Mouse (Mus musculus): ENCODE measurements at regions not wholly inside any gene's neighbourhood (a gene's known extent, or its start where the extent isn't known, plus 50 kb on each side); places are given as distances from the start of the nearest gene placed in this dataset.

DNA sequence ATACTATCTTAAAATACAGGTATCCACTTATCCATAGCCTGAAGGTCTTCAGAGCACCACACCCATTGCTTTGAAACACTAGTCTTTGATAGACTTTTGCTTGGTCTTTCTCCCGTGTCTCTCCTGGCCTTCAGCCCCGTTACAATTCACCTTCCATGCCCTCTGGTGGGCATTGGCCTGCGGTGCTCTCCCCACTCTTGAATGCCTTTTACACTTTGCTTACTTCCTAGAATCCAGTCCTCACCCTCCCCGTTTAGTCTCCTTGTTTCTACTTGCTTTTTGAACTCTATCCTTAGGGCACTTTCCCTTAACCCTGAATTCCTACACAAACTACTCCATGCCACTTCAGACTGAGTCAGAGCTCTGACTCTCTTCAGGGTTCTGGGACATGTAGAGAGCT lies 156.6 kb downstream of the Barhl2 start:
- no peak for DNase-seq (ENCODE audit: low spot score)
- no peak overlapping the region for H3K27ac ChIP-seq (replicated peaks)
- no peaks in the 10 kb centered on the region for H3K9me3 ChIP-seq
- 0 out of 2 replicates have a peak, but pooled peaks cover 9% of the 10 kb centered on the region for H3K27me3 ChIP-seq (replicated peaks; ENCODE audit: low read depth, poor library complexity, severe bottlenecking)
- H3K4me3 ChIP-seq, result no peak overlapping the region
- no peaks in the 10 kb centered on the region for H3K36me3 ChIP-seq (replicated peaks)
- peaks cover 7% of the 10 kb centered on the region for H3K4me1 ChIP-seq
- 53% methylated on average over 4 of the region's 4 CpGs for WGBS

GRCm38 (mm10) chr5:106296721-106297120 lies 161.2 kb downstream of the Barhl2 start:
- Histone ChIP-seq H3K36me3 (replicated peaks) (no peaks in the 10 kb centered on the region), H3K27me3 (replicated peaks; ENCODE audit: low read depth, poor library complexity, severe bottlenecking) (peaks cover 8% of the 10 kb centered on the region; the same call in 1 of the 2 replicates), H3K4me1 (peaks cover 35% of the 10 kb centered on the region), H3K27ac (replicated peaks) (no peak overlapping the region), H3K9me3 (no peaks in the 10 kb centered on the region), H3K4me3 (no peak overlapping the region)
- 12% methylated on average over 6 of the region's 6 CpGs for WGBS
- DNase-seq (ENCODE audit: low spot score), result peak; percentile 39

- H3K27ac ChIP-seq (replicated peaks), result 0 out of 2 replicates have a peak overlapping the region, but pooled peaks have one; percentile 48
- no peak overlapping the region for H3K4me3 ChIP-seq
- H3K27me3 ChIP-seq (replicated peaks; ENCODE audit: low read depth, poor library complexity, severe bottlenecking), result peaks cover 8% of the 10 kb centered on the region; the same call in 1 of the 2 replicates
- no peak for DNase-seq (ENCODE audit: low spot score)
- no peaks in the 10 kb centered on the region for H3K9me3 ChIP-seq
- H3K4me1 ChIP-seq, result peaks cover 35% of the 10 kb centered on the region
- no peaks in the 10 kb centered on the region for H3K36me3 ChIP-seq (replicated peaks)
- 62% methylated on average over 2 of the region's 2 CpGs for WGBS
These were observed 162.0 kb downstream of the Barhl2 start for GRCm38 (mm10) chr5:106295993-106296392.

GRCm38 (mm10) chr5:106295538-106295937 lies 162.4 kb downstream of the Barhl2 start:
- no peaks in the 10 kb centered on the region for H3K9me3 ChIP-seq
- 14% methylated on average over 3 of the region's 3 CpGs for WGBS
- no peak overlapping the region for H3K27ac ChIP-seq (replicated peaks)
- no peak overlapping the region for H3K4me3 ChIP-seq
- H3K4me1 ChIP-seq, result peaks cover 35% of the 10 kb centered on the region
- no peaks in the 10 kb centered on the region for H3K36me3 ChIP-seq (replicated peaks)
- H3K27me3 ChIP-seq (replicated peaks; ENCODE audit: low read depth, poor library complexity, severe bottlenecking), result peaks cover 8% of the 10 kb centered on the region; the same call in 1 of the 2 replicates
- peak; percentile 20 for DNase-seq (ENCODE audit: low spot score)

GRCm38 (mm10) chr5:106292387-106293229 lies 165.4 kb downstream of the Barhl2 start:
- Histone ChIP-seq H3K27me3 (replicated peaks; ENCODE audit: low read depth, poor library complexity, severe bottlenecking) (peaks cover 4% of the 10 kb centered on the region; the same call in 1 of the 2 replicates), H3K4me3 (no peak overlapping the region), H3K4me1 (peaks cover 35% of the 10 kb centered on the region), H3K27ac (replicated peaks) (no peak overlapping the region), H3K36me3 (replicated peaks) (no peaks in the 10 kb centered on the region), H3K9me3 (no peaks in the 10 kb centered on the region)
- WGBS, result 71% methylated on average over 16 of the region's 16 CpGs
- DNase-seq (ENCODE audit: low spot score), result no peak

DNA sequence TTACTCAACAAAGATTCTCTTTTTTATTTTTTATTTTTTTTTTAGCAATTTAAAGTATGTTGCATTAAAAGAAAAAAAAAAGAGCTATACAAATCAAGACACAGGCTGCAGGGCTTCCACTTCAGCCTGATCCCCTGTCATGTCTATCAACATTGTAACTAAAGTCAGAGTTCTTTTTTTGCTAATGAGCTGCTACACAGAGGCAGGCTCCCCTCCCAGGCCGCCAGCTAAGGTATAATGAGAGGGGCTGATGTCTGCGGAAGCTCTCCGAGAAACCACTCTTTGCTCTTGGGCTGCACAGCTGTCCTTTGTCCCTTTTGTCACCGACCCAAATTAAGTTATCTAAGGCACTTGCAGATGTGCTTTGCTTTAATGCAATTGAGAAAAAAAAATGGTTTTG lies 172.8 kb downstream of the Barhl2 start:
- DNase-seq (ENCODE audit: low spot score), result peak; percentile 29
- peaks cover 11% of the 10 kb centered on the region for H3K4me1 ChIP-seq
- no peaks in the 10 kb centered on the region for H3K36me3 ChIP-seq (replicated peaks)
- no peaks in the 10 kb centered on the region for H3K9me3 ChIP-seq
- H3K27me3 ChIP-seq (replicated peaks; ENCODE audit: low read depth, poor library complexity, severe bottlenecking), result no peaks in the 10 kb centered on the region
- WGBS, result 6% methylated on average over 4 of the region's 4 CpGs
- no peak overlapping the region for H3K4me3 ChIP-seq
- H3K27ac ChIP-seq (replicated peaks), result no peak overlapping the region; the same call in 1 of the 2 replicates

DNA sequence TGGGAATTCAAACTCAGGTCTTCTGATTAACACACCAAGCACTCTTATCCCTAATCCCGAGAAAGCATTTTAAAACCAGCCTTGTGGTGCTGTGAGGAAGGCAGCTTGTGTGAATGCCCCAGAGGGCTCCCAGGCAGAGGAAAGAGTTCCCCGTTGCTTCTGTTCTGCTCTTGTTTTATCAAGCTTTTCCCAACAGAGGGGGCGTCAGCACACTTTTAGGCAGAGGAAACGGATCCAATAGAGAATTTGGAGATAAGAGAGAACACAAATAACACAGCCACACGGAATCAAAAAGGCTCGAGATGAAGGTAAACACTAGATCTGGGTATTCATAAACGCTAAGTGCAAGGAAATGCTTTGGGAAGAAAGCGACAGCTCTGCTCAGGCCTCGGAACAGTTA lies 173.2 kb downstream of the Barhl2 start:
- no peaks in the 10 kb centered on the region for H3K36me3 ChIP-seq (replicated peaks)
- DNase-seq (ENCODE audit: low spot score), result no peak
- no peak overlapping the region for H3K4me3 ChIP-seq
- H3K27ac ChIP-seq (replicated peaks), result no peak overlapping the region
- H3K9me3 ChIP-seq, result peaks cover 3% of the 10 kb centered on the region; the same call in 1 of the 2 replicates
- 20% methylated on average over 9 of the region's 9 CpGs for WGBS
- no peaks in the 10 kb centered on the region for H3K27me3 ChIP-seq (replicated peaks; ENCODE audit: low read depth, poor library complexity, severe bottlenecking)
- peaks cover 11% of the 10 kb centered on the region for H3K4me1 ChIP-seq

GRCm38 (mm10) chr5:106282646-106283045 lies 175.3 kb downstream of the Barhl2 start:
- Histone ChIP-seq H3K27me3 (replicated peaks; ENCODE audit: low read depth, poor library complexity, severe bottlenecking) (no peaks in the 10 kb centered on the region), H3K36me3 (replicated peaks) (no peaks in the 10 kb centered on the region), H3K27ac (replicated peaks) (no peak overlapping the region), H3K4me1 (peaks cover 11% of the 10 kb centered on the region), H3K4me3 (no peak overlapping the region), H3K9me3 (peaks cover 5% of the 10 kb centered on the region; the same call in 1 of the 2 replicates)
- 85% methylated on average over 9 of the region's 9 CpGs for WGBS
- DNase-seq (ENCODE audit: low spot score), result no peak

- 86% methylated on average over 8 of the region's 8 CpGs for WGBS
- Histone ChIP-seq H3K36me3 (replicated peaks) (no peaks in the 10 kb centered on the region), H3K4me1 (no peaks in the 10 kb centered on the region), H3K27ac (replicated peaks) (no peak overlapping the region), H3K27me3 (replicated peaks; ENCODE audit: low read depth, poor library complexity, severe bottlenecking) (no peaks in the 10 kb centered on the region), H3K4me3 (no peak overlapping the region), H3K9me3 (peaks cover 5% of the 10 kb centered on the region; the same call in 1 of the 2 replicates)
- no peak for DNase-seq (ENCODE audit: low spot score)
These were observed 180.2 kb downstream of the Barhl2 start for GRCm38 (mm10) chr5:106277786-106278185.

DNA sequence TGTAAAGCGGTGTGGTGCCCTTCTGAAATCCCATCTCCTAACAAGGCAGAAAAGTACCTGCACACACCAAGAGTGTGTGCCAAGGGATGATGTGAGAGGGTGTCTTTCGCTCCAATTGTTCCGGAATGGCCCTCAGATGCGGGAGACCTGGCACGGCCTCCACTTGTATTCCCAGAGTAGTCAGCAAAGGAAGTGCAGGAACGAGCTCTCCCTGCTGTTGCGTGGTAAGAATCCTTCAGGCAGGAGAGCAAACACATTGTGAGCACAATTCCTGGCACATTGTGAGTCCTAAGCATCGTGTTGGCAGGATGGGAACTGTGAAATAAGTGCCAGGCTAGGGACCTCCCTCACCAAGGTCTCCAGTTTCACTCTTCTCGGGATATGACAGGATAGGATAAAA lies 180.7 kb downstream of the Barhl2 start:
- no peaks in the 10 kb centered on the region for H3K36me3 ChIP-seq (replicated peaks)
- WGBS, result 82% methylated on average over 9 of the region's 9 CpGs
- H3K9me3 ChIP-seq, result peaks cover 5% of the 10 kb centered on the region; the same call in 1 of the 2 replicates
- H3K27me3 ChIP-seq (replicated peaks; ENCODE audit: low read depth, poor library complexity, severe bottlenecking), result no peaks in the 10 kb centered on the region
- DNase-seq (ENCODE audit: low spot score), result no peak
- H3K4me1 ChIP-seq, result no peaks in the 10 kb centered on the region
- no peak overlapping the region for H3K27ac ChIP-seq (replicated peaks)
- no peak overlapping the region for H3K4me3 ChIP-seq

- no peak for DNase-seq (ENCODE audit: low spot score)
- peaks cover 5% of the 10 kb centered on the region; the same call in 1 of the 2 replicates for H3K9me3 ChIP-seq
- 18% methylated on average over 2 of the region's 2 CpGs for WGBS
- H3K27me3 ChIP-seq (replicated peaks; ENCODE audit: low read depth, poor library complexity, severe bottlenecking), result no peaks in the 10 kb centered on the region
- H3K4me3 ChIP-seq, result no peak overlapping the region
- no peak overlapping the region for H3K27ac ChIP-seq (replicated peaks)
- no peaks in the 10 kb centered on the region for H3K4me1 ChIP-seq
- no peaks in the 10 kb centered on the region for H3K36me3 ChIP-seq (replicated peaks)
These were observed 181.8 kb downstream of the Barhl2 start for GRCm38 (mm10) chr5:106276186-106276585.

- H3K4me1 ChIP-seq, result no peaks in the 10 kb centered on the region
- no peaks in the 10 kb centered on the region for H3K36me3 ChIP-seq (replicated peaks)
- peak; percentile 37 for DNase-seq (ENCODE audit: low spot score)
- no peak overlapping the region for H3K27ac ChIP-seq (replicated peaks)
- no peaks in the 10 kb centered on the region for H3K27me3 ChIP-seq (replicated peaks; ENCODE audit: low read depth, poor library complexity, severe bottlenecking)
- H3K4me3 ChIP-seq, result peak overlapping the region; percentile 36
- peaks cover under 1% of the 10 kb centered on the region; the same call in 1 of the 2 replicates for H3K9me3 ChIP-seq
- 36% methylated on average over 10 of the region's 10 CpGs for WGBS
These were observed 183.3 kb downstream of the Barhl2 start for GRCm38 (mm10) chr5:106274617-106275016.

DNA sequence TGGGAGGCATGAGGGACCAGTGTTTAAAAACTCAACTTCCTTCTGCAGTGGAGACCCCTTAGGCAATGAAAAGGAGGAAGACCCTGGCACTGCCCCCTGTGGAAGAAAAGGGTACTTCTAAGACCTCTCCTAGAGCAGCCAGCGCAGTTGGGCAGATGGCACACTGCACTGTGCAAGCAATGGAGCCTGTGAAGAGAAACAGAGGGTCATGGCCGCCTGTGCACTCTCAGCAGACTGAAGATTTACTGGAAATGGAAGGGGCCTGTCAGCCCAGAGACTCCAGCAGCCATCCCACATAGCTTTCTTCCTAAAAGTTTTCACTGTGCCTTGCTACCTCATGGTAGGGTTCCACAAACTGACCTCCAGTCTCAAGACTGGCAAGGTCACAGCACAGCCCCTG lies 193.4 kb downstream of the Barhl2 start:
- no peak for DNase-seq (ENCODE audit: low spot score)
- H3K9me3 ChIP-seq, result no peaks in the 10 kb centered on the region
- WGBS, result 68% methylated on average over 2 of the region's 2 CpGs

More for the DNA sequence above, 193.4 kb downstream of the Barhl2 start:
- Histone ChIP-seq H3K36me3 (replicated peaks) (no peaks in the 10 kb centered on the region), H3K27me3 (replicated peaks; ENCODE audit: low read depth, poor library complexity, severe bottlenecking) (no peaks in the 10 kb centered on the region), H3K4me3 (no peak overlapping the region), H3K4me1 (peaks cover 8% of the 10 kb centered on the region), H3K27ac (replicated peaks) (no peak overlapping the region)
